18 mouse cellular contexts compared by ENCODE assay signal in genomic region chr3:86375276-86375675, GRCm38 (mm10).
"Had no signal": no experiment of that assay in that cellular context is flagged by ENCODE, and none has a peak within 500 bp of the region (broad histone marks: within the 10 kb centered on the region; RNA-seq: fewer than 3 reads in every experiment).

No protein-coding gene starts in this region.

- ATAC-seq: liver, postnatal 0 days; lung, postnatal 0 days; midbrain, embryonic 13.5 days; midbrain, embryonic 16.5 days had no signal

- DNase-seq: liver, postnatal 0 days; lung, adult 2 months; lung, postnatal 4 days; right cerebral cortex, postnatal 14 days; thymus, adult 2 months; thymus, postnatal 25 days; thymus, postnatal 4 days had no signal

- H3K36me3 ChIP-seq: liver, embryonic 15.5 days; lung, embryonic 15.5 days; midbrain, embryonic 10.5 days; midbrain, embryonic 13.5 days; neural tube, embryonic 13.5 days; neural tube, embryonic 15.5 days; stomach, embryonic 15.5 days had no signal

- H3K27me3 ChIP-seq: liver, embryonic 15.5 days; lung, embryonic 15.5 days; midbrain, embryonic 13.5 days; neural tube, embryonic 13.5 days; neural tube, embryonic 15.5 days; stomach, embryonic 15.5 days had no signal

- H3K27ac ChIP-seq: liver, embryonic 15.5 days; lung, embryonic 15.5 days; midbrain, embryonic 10.5 days; midbrain, embryonic 13.5 days; neural tube, embryonic 13.5 days; neural tube, embryonic 15.5 days; stomach, embryonic 15.5 days; stomach, postnatal 0 days had no signal

- H3K4me3 ChIP-seq: liver, embryonic 15.5 days; lung, embryonic 15.5 days; midbrain, embryonic 10.5 days; midbrain, embryonic 13.5 days; myocyte; neural tube, embryonic 13.5 days; neural tube, embryonic 15.5 days; stomach, embryonic 15.5 days had no signal

- H3K9me3 ChIP-seq: liver, embryonic 15.5 days; lung, embryonic 15.5 days; midbrain, embryonic 10.5 days; midbrain, embryonic 13.5 days; neural tube, embryonic 13.5 days; neural tube, embryonic 15.5 days; stomach, embryonic 15.5 days had no signal

- H3K9ac ChIP-seq: liver, embryonic 15.5 days; liver, postnatal 0 days; lung, embryonic 15.5 days; midbrain, embryonic 13.5 days; neural tube, embryonic 13.5 days; neural tube, embryonic 15.5 days; stomach, embryonic 15.5 days had no signal

- H3K4me1 ChIP-seq: liver, embryonic 15.5 days; lung, embryonic 15.5 days; midbrain, embryonic 10.5 days; midbrain, embryonic 13.5 days; neural tube, embryonic 13.5 days; neural tube, embryonic 15.5 days; stomach, embryonic 15.5 days had no signal

- H3K4me2 ChIP-seq: liver, embryonic 15.5 days; lung, embryonic 15.5 days; midbrain, embryonic 13.5 days; neural tube, embryonic 13.5 days; neural tube, embryonic 15.5 days; stomach, embryonic 15.5 days had no signal
